Mouse (Mus musculus) retina, embryonic 14.5 days (tissue): Measurements from ENCODE around the gene Olfr406.

Experiments used
- DNase-seq: peaks from one replicate; pipeline ENCODE4 v3.0.0-alpha.2; 2015; ENCODE audit warnings: low spot score

Olfr406 gene

DNA sequence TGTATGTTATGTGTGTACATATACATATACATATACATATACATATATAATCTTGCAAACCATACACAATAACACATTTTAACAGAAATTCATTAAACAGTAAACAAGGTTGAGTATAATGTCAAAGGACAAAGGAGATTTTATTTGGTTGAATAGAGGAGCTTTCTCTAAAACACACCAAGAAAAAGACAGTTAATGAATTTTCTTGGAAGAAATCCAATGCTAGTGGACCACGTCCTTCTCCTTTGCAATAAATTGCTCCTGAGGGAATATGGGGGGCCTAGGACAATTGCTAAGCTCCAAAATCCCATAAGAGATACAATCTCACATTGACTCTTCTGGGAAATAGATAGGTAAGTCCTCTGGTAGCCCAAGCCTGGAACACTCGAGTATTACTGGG lies at the start of gene Olfr406:
Gene Olfr406 (plus strand): TSS at position 301 of the 400 bp plus-strand sequence.
- no peak for DNase-seq

DNA sequence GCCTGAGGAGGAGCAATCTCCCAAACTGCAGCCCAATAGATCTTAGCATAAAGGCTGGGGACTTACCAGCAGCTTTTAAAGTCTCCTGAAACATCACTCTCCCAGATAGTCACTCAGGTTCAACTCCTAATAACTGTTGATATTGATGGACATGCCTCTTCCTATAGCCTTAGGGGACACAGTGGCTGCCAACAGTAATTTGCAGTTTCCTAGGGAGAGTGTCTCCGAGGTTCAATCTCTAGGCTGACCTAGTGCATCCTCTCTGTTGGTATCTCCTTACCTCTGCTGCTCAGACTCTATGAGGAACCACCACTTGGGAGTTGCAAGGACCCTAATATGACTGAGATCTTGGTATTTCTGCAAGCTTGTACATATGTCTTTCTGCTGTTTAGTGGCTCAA lies 48.3 kb upstream of the Olfr406 start, which contains the start of gene Olfr43:
Gene Olfr43 (minus strand): TSS at position 101 of the 400 bp plus-strand sequence.
- DNase-seq: no peak

DNA sequence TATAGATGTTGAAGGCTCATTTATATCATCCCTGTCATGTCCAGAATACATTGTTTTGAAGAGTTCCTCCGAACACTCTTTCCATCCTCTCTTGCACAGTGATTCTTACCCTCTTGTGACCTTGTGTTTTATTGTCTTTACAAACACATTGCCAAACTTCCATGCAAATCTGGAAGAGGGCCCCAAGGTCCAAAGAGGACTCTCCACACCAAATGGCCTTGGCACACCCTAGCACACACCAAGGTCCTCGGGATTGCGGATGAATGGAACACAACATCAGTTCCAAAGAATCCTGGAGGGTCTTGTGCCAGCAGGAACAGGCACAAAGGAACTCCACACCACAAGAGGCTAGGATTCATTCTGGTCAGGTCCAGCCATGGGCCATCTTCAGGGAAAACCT lies 18.4 kb upstream of the Olfr406 start:
- no peak for DNase-seq

DNA sequence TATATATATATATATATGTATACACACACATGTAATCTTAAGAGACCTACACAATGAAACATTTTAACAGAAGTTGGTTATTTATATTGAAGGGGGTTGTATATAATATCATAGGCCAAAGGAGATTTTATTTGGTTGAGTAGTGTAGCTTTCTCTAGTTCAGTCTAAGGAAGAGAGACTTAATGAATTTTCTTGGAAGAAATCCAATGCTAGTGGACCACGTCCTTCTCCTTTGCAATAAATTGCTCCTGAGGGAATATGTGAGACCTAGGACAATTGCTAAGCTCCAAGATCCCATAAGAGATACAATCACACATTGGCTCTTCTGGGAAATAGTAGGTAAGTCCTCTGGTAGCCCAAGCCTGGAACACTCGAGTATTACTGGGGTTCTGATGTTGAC lies 23.8 kb downstream of the Olfr406 start, which contains the start of gene Olfr59:
Gene Olfr59 (plus strand): TSS at position 301 of the 400 bp plus-strand sequence.
- DNase-seq: no peak

DNA sequence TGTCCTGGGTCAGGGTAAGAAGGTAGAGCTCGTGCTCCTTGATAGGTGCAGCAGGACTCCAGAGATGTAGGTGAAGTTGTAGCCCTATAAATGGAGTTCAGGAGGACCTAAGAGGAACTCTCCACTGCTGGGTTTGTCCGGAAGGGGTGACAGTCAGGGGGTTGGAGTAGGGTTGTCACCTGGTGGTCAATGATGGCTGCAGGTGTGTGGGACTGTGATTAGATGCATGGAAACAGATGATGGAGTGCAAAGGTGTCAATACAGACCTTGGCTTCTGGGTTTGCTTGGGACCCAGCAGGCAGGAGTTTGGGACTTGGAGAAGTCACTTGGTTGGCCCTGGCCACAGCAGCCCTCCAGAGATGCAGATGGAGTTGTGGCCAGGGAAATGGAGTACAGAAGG lies 27.6 kb downstream of the Olfr406 start:
- no peak for DNase-seq
